In genomic region chr16:72029273-72029672, GRCm38 (mm10) we compare ENCODE assay signal across 9 mouse cellular contexts.
A peak's percentile ranks its signal among the peaks of the same experiment; 100 is the strongest.
DNase-seq lines count a peak whose midpoint lies in the region; ATAC-seq lines count a peak whose summit lies in the region.
"Had no signal": no experiment of that assay in that cellular context is flagged by ENCODE, and none has a peak within 500 bp of the region (broad histone marks: within the 10 kb centered on the region; RNA-seq: fewer than 3 reads in every experiment).

No protein-coding gene starts in this region.

- no peak overlapping the region for H3K4me3 ChIP-seq in liver, embryonic 12.5 days
- peak overlapping the region; percentile 48 for H3K4me3 ChIP-seq in embryonic facial prominence, embryonic 14.5 days (ENCODE audit: low read depth, low read length)
- peak overlapping the region; percentile 43 for H3K4me3 ChIP-seq in intestine, embryonic 14.5 days (ENCODE audit: low read depth, low read length)
- peak overlapping the region; percentile 61 for H3K4me3 ChIP-seq in neural tube, embryonic 15.5 days (replicated peaks)

- no peaks in the 10 kb centered on the region for H3K4me1 ChIP-seq in liver, embryonic 12.5 days
- no peaks in the 10 kb centered on the region for H3K4me1 ChIP-seq in embryonic facial prominence, embryonic 14.5 days (ENCODE audit: control insufficient read depth, insufficient read depth, low read length)
- peaks cover 11% of the 10 kb centered on the region for H3K4me1 ChIP-seq in intestine, embryonic 14.5 days (replicated peaks; ENCODE audit: control insufficient read depth, insufficient read depth, low read length)
- peaks cover 15% of the 10 kb centered on the region for H3K4me1 ChIP-seq in neural tube, embryonic 15.5 days

- 5% methylated on average over 4 of the region's 4 CpGs for WGBS in liver, embryonic 12.5 days (ENCODE audit: insufficient replicate concordance)
- 0% methylated on average over 4 of the region's 4 CpGs for WGBS in embryonic facial prominence, embryonic 14.5 days
- WGBS in intestine, embryonic 14.5 days: 4% methylated on average over 4 of the region's 4 CpGs
- 5% methylated on average over 4 of the region's 4 CpGs for WGBS in neural tube, embryonic 15.5 days

- ATAC-seq in liver, embryonic 12.5 days: no peak
- no peak for ATAC-seq in embryonic facial prominence, embryonic 14.5 days (ENCODE audit: low read depth)
- no peak for ATAC-seq in intestine, embryonic 14.5 days (replicated peaks; ENCODE audit: low FRiP score, low TSS enrichment, low read depth)
- peak; percentile 55 for ATAC-seq in neural tube, embryonic 15.5 days (ENCODE audit: low FRiP score)

- no peak for DNase-seq in liver
- DNase-seq in embryonic facial prominence, embryonic 14.5 days (ENCODE audit: low spot score): no peak
- DNase-seq in intestine, embryonic 14.5 days (ENCODE audit: low spot score): peak; percentile 52
- no peak for DNase-seq in gastrocnemius, postnatal 10 days
- no peak for DNase-seq in thymus, postnatal 14 days
- DNase-seq in right cerebral cortex, postnatal 4 days: no peak
- DNase-seq: cerebellum, adult 11-12 months had no signal

- H3K27me3 ChIP-seq in liver, embryonic 12.5 days (replicated peaks): peaks cover 27% of the 10 kb centered on the region
- no peaks in the 10 kb centered on the region for H3K27me3 ChIP-seq in embryonic facial prominence, embryonic 14.5 days (replicated peaks; ENCODE audit: control insufficient read depth, insufficient read depth, low read length)
- peaks cover 38% of the 10 kb centered on the region for H3K27me3 ChIP-seq in intestine, embryonic 14.5 days (replicated peaks; ENCODE audit: control insufficient read depth, insufficient read depth, low read length)
- no peaks in the 10 kb centered on the region for H3K27me3 ChIP-seq in neural tube, embryonic 15.5 days (replicated peaks)

- peak overlapping the region; percentile 40 for H3K4me2 ChIP-seq in liver, embryonic 12.5 days
- peak overlapping the region; percentile 82 for H3K4me2 ChIP-seq in embryonic facial prominence, embryonic 14.5 days (ENCODE audit: low read depth, low read length)
- H3K4me2 ChIP-seq in intestine, embryonic 14.5 days (ENCODE audit: low read length): peak overlapping the region; percentile 66
- peak overlapping the region; percentile 77 for H3K4me2 ChIP-seq in neural tube, embryonic 15.5 days

- no peak overlapping the region for H3K9ac ChIP-seq in liver, embryonic 12.5 days
- H3K9ac ChIP-seq in embryonic facial prominence, embryonic 14.5 days (ENCODE audit: low read depth, low read length): peak overlapping the region; percentile 55
- no peak overlapping the region for H3K9ac ChIP-seq in intestine, embryonic 14.5 days (ENCODE audit: low read length)
- peak overlapping the region; percentile 66 for H3K9ac ChIP-seq in neural tube, embryonic 15.5 days (replicated peaks)

- H3K36me3 ChIP-seq in liver, embryonic 12.5 days: no peaks in the 10 kb centered on the region
- H3K36me3 ChIP-seq in embryonic facial prominence, embryonic 14.5 days (ENCODE audit: control insufficient read depth, insufficient read depth, low read length): no peaks in the 10 kb centered on the region
- no peaks in the 10 kb centered on the region for H3K36me3 ChIP-seq in intestine, embryonic 14.5 days (ENCODE audit: control insufficient read depth, insufficient read depth, low read length)
- H3K36me3 ChIP-seq in neural tube, embryonic 15.5 days: no peaks in the 10 kb centered on the region

- no peak overlapping the region for H3K27ac ChIP-seq in liver, embryonic 12.5 days
- no peak overlapping the region for H3K27ac ChIP-seq in embryonic facial prominence, embryonic 14.5 days (replicated peaks; ENCODE audit: low read depth, low read length)
- H3K27ac ChIP-seq in intestine, embryonic 14.5 days (ENCODE audit: low read depth): no peak overlapping the region
- H3K27ac ChIP-seq in neural tube, embryonic 15.5 days (replicated peaks): peak overlapping the region; percentile 85

- no peaks in the 10 kb centered on the region for H3K9me3 ChIP-seq in liver, embryonic 12.5 days (replicated peaks)
- no peaks in the 10 kb centered on the region for H3K9me3 ChIP-seq in embryonic facial prominence, embryonic 14.5 days (ENCODE audit: control insufficient read depth, low read length)
- H3K9me3 ChIP-seq in intestine, embryonic 14.5 days (ENCODE audit: control insufficient read depth, low read length): no peaks in the 10 kb centered on the region
- no peaks in the 10 kb centered on the region for H3K9me3 ChIP-seq in neural tube, embryonic 15.5 days (replicated peaks)

Comparison
In these comparisons a context has a peak if more than half of its experiments do, and no peak if none do; other contexts are left out.
1. H3K9ac ChIP-seq: peak in embryonic facial prominence, embryonic 14.5 days (single experiment) and neural tube, embryonic 15.5 days (single experiment); none in liver, embryonic 12.5 days (single experiment) and intestine, embryonic 14.5 days (single experiment).
2. Peak in every context shown above with its lines, with median percentiles within 50 percentile points of each other: H3K4me2 ChIP-seq.